Mouse (Mus musculus): ENCODE data around the gene Daam2.

- TF ChIP-seq TAL1 (IDR thresholded peaks at IDR 0.05; ENCODE audit: low read length) (no peak), GATA1 (IDR thresholded peaks at IDR 0.05; ENCODE audit: low read length) (no peak)
These were observed 28.6 kb downstream of the Daam2 start for GRCm38 (mm10) chr17:49535580-49535979.
